19 mouse cellular contexts compared by ENCODE assay signal in genomic region chr19:46785633-46786032, GRCm38 (mm10).
"Had no signal": no experiment of that assay in that cellular context is flagged by ENCODE, and none has a peak within 500 bp of the region (broad histone marks: within the 10 kb centered on the region; RNA-seq: fewer than 3 reads in every experiment).

No protein-coding gene starts in this region.

- DNase-seq: liver, postnatal 0 days; lung, adult 2 months; lung, postnatal 14 days; lung, postnatal 36 days; right cerebral cortex, postnatal 25 days; thymus, adult 18-20 months; thymus, postnatal 14 days; thymus, postnatal 36 days had no signal

- H3K36me3 ChIP-seq: liver, embryonic 15.5 days; lung, embryonic 15.5 days; midbrain, embryonic 13.5 days; midbrain, embryonic 15.5 days; neural tube, embryonic 12.5 days; stomach, embryonic 15.5 days had no signal

- H3K4me2 ChIP-seq: lung, embryonic 15.5 days; midbrain, embryonic 11.5 days; midbrain, embryonic 13.5 days; midbrain, embryonic 15.5 days; neural tube, embryonic 12.5 days; stomach, embryonic 15.5 days had no signal

- H3K9ac ChIP-seq: liver, embryonic 15.5 days; liver, postnatal 0 days; lung, embryonic 15.5 days; midbrain, embryonic 13.5 days; midbrain, embryonic 15.5 days; neural tube, embryonic 12.5 days; stomach, embryonic 15.5 days had no signal

- H3K4me1 ChIP-seq: lung, embryonic 15.5 days; neural tube, embryonic 12.5 days; stomach, embryonic 15.5 days had no signal

- H3K27me3 ChIP-seq: liver, embryonic 15.5 days; lung, embryonic 15.5 days; midbrain, embryonic 13.5 days; midbrain, embryonic 15.5 days; neural tube, embryonic 12.5 days; stomach, embryonic 15.5 days had no signal

- H3K27ac ChIP-seq: liver, embryonic 15.5 days; lung, embryonic 15.5 days; macrophage; midbrain, embryonic 13.5 days; midbrain, embryonic 15.5 days; neural tube, embryonic 12.5 days; stomach, embryonic 15.5 days; stomach, postnatal 0 days had no signal

- H3K4me3 ChIP-seq: liver, embryonic 15.5 days; lung, embryonic 15.5 days; megakaryocyte, embryonic 14.5 days; midbrain, embryonic 13.5 days; midbrain, embryonic 15.5 days; neural tube, embryonic 12.5 days; stomach, embryonic 15.5 days had no signal

- ATAC-seq: liver, postnatal 0 days; lung, postnatal 0 days; midbrain, embryonic 13.5 days; midbrain, embryonic 15.5 days had no signal

- H3K9me3 ChIP-seq: liver, embryonic 15.5 days; lung, embryonic 15.5 days; midbrain, embryonic 13.5 days; midbrain, embryonic 15.5 days; neural tube, embryonic 12.5 days; stomach, embryonic 15.5 days had no signal
